Mouse (Mus musculus): ENCODE measurements at regions not wholly inside any gene's neighbourhood (a gene's known extent, or its start where the extent isn't known, plus 50 kb on each side); places are given as distances from the start of the nearest gene placed in this dataset.

DNA sequence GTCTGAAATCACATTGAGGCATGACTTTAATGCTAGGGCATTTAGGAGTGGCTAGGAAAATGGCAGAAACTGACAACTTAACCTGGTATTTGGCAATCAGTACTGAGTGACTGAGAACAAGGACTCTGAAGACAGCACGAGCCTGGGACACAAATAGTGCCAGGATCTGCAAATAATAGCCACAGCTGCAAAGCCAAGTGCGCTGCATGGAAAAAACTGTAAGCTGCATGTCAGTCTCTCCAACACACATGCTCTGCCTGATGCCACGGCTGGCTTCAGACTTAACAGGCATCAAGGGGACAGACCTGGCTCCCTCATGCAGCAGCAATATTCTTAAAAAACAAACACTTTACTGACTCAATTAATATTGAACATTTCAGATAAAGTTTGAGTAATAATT is 530.7 kb downstream of the Etv1 start:
- no peaks in the 10 kb centered on the region for H3K36me3 ChIP-seq
- H3K4me3 ChIP-seq = no peak overlapping the region
- no peak overlapping the region for H3K4me2 ChIP-seq (replicated peaks)
- ATAC-seq (ENCODE audit: insufficient number of reproducible peaks, insufficient read depth, low FRiP score, low TSS enrichment) = no peak
- H3K9ac ChIP-seq = no peak overlapping the region
- no peak overlapping the region for H3K27ac ChIP-seq
- WGBS = 64% methylated on average over 3 of the region's 3 CpGs
- H3K9me3 ChIP-seq = no peaks in the 10 kb centered on the region
- no peaks in the 10 kb centered on the region for H3K4me1 ChIP-seq
- H3K27me3 ChIP-seq = no peaks in the 10 kb centered on the region

DNA sequence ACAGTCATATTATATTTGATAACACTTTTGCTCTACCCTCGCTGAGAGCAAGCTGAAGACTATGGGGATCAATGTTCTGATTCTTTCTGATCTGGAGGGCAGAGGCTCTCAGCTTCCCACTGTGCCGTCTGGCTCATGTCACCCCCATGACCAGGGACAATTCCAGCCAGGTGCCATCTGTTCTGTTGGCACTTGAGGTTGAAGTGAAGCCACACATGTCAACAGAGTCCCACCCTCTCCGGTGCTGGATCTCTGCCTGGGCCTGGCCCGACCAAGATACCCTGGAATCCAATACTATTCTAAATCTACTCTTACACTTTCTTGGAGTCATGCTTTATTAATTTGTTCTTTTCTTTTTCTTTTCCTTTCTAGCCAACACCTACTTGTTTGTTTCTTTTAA is 538.0 kb downstream of the Etv1 start:
- Histone ChIP-seq H3K36me3 (no peaks in the 10 kb centered on the region), H3K9ac (no peak overlapping the region), H3K4me3 (no peak overlapping the region), H3K27ac (no peak overlapping the region), H3K27me3 (no peaks in the 10 kb centered on the region), H3K4me2 (replicated peaks) (no peak overlapping the region), H3K9me3 (no peaks in the 10 kb centered on the region), H3K4me1 (no peaks in the 10 kb centered on the region)
- 83% methylated on average over 4 of the region's 4 CpGs for whole genome bisulfite sequencing
- ATAC-seq (ENCODE audit: insufficient number of reproducible peaks, insufficient read depth, low FRiP score, low TSS enrichment) = no peak

DNA sequence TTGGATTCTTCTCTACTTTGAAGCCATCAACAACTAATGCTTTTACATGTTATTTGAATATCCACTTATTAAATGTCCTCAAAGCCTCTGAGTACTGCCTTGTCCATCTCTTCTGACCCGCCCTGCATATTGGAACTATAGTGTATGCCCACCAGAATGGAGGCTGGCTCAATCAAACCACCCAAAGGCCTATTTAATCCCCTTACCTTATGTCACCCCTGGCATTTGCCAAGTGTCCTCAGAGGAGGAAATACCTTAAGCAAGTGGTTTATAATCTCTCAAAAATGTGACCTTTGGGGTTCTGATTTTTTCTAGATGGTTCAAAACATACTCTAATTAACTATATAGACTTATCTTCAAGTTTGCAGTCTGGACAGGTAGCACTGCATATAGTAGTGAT is 542.3 kb downstream of the Etv1 start:
- H3K4me2 ChIP-seq (replicated peaks) = no peak overlapping the region
- no peak for ATAC-seq (ENCODE audit: insufficient number of reproducible peaks, insufficient read depth, low FRiP score, low TSS enrichment)
- H3K36me3 ChIP-seq = no peaks in the 10 kb centered on the region
- H3K27ac ChIP-seq = no peak overlapping the region
- 78% methylated on average over 1 of the region's 1 CpGs for WGBS
- no peaks in the 10 kb centered on the region for H3K4me1 ChIP-seq
- H3K4me3 ChIP-seq = no peak overlapping the region
- H3K9me3 ChIP-seq = no peaks in the 10 kb centered on the region
- H3K9ac ChIP-seq = no peak overlapping the region
- H3K27me3 ChIP-seq = no peaks in the 10 kb centered on the region

DNA sequence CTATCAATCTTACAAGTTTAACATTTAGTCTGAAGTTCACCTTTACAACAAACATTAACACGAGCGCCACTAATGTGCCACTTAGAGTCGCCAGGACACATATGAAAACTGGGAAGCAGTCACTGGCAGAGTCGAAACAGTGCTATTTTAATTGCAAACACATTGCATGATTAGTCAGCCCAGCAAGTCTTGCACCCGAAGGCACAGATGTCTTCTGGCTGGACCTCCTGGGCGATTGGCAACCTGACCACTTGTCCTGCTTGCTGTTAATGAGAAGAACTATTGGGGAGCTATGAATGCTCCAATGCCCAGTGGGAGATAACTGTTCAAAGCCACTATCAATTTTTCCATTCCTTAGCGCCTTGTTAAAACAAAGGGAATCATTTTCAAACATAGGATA is 547.0 kb downstream of the Etv1 start:
- Histone ChIP-seq H3K4me2 (replicated peaks) (no peak overlapping the region), H3K4me3 (no peak overlapping the region), H3K9me3 (no peaks in the 10 kb centered on the region), H3K27ac (no peak overlapping the region), H3K36me3 (no peaks in the 10 kb centered on the region), H3K27me3 (no peaks in the 10 kb centered on the region), H3K4me1 (0 out of 2 replicates have a peak, but pooled peaks cover 7% of the 10 kb centered on the region), H3K9ac (no peak overlapping the region)
- WGBS = 39% methylated on average over 7 of the region's 7 CpGs
- ATAC-seq (ENCODE audit: insufficient number of reproducible peaks, insufficient read depth, low FRiP score, low TSS enrichment) = no peak

DNA sequence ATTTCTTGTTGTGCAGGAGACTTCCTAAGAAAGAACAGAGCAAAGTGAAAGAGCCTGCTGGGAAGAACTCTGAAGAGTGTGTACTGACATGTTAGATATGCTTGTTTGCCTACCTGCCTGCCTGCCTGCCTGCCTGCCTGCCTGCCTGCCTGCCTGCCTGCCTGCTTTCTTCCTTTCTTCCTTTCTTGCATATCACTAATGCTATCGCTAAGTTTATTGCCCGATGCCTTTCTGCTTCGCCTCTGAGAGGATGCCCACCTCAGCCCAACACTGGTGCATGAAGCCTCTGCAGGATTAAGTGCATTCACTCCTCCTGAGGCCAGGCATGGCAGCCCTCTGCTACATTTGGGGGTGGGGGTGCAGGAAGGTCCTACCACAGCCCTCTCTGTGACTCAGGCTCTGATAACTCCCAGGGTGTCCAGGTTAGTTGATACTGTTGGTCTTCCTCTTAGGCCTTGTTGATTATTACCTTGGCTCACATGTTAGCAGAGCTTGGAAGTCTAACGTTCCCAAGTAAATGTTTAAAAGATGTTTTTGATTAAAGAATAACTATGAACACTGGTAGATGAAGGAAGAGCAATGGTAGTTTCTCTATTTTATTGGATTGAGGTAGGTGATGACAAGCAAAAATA is 547.6 kb downstream of the Etv1 start:
- no peaks in the 10 kb centered on the region for H3K27me3 ChIP-seq
- H3K4me2 ChIP-seq (replicated peaks) = no peak overlapping the region
- no peaks in the 10 kb centered on the region for H3K9me3 ChIP-seq
- no peak for ATAC-seq (ENCODE audit: insufficient number of reproducible peaks, insufficient read depth, low FRiP score, low TSS enrichment)
- H3K4me1 ChIP-seq = 0 out of 2 replicates have a peak, but pooled peaks cover 7% of the 10 kb centered on the region
- no peak overlapping the region for H3K4me3 ChIP-seq
- H3K27ac ChIP-seq = no peak overlapping the region
- H3K36me3 ChIP-seq = no peaks in the 10 kb centered on the region
- H3K9ac ChIP-seq = no peak overlapping the region
- 72% methylated on average over 4 of the region's 4 CpGs for WGBS

DNA sequence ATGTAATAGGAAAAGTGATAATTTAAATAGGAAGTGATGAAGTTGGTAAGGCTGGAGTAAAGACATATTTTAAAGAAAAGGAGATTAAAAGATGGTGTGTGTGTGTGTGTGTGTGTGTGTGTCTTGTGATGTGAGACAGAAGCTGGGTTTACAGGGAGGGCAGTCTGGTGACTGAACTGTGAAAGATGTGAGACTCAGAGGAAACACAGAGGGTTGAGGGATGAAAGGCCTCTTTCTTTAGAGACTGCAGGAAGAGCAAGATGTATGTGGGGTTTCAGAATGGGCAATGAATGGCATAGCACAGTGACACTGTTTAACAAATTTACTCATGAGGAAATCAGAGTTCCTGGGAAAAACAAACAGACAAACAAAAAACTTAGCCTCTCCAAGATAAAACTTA is 549.2 kb downstream of the Etv1 start:
- no peak overlapping the region for H3K4me3 ChIP-seq
- ATAC-seq (ENCODE audit: insufficient number of reproducible peaks, insufficient read depth, low FRiP score, low TSS enrichment) = no peak
- H3K9me3 ChIP-seq = no peaks in the 10 kb centered on the region
- H3K27me3 ChIP-seq = no peaks in the 10 kb centered on the region
- H3K9ac ChIP-seq = no peak overlapping the region
- 0 out of 2 replicates have a peak, but pooled peaks cover 7% of the 10 kb centered on the region for H3K4me1 ChIP-seq
- H3K27ac ChIP-seq = no peak overlapping the region
- no peak overlapping the region for H3K4me2 ChIP-seq (replicated peaks)
- no peaks in the 10 kb centered on the region for H3K36me3 ChIP-seq

DNA sequence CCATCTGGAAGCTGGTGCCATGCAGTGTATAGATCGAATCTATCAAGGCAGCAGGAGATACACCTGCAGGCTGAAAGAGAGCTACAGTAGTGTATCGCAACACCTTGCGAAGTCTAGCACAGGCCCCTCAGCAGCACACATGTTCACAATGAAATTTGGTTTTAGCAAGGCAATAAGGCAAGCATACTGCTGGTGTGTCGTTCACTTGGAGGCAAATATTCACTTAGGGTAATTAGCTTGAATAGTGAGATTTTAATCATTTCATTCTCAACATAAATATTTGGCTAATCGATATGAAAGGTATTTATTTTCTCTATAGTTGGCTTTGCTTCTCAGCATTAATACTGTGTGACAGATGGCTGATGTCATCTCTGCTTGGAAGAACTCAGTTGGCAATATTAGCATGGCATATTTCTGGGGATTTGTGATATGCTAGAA is 559.9 kb downstream of the Etv1 start:
- H3K4me2 ChIP-seq (replicated peaks) = no peak overlapping the region
- no peak overlapping the region for H3K9ac ChIP-seq
- 78% methylated on average over 5 of the region's 5 CpGs for WGBS
- no peak overlapping the region for H3K4me3 ChIP-seq
- H3K27ac ChIP-seq = no peak overlapping the region
- H3K27me3 ChIP-seq = no peaks in the 10 kb centered on the region
- H3K4me1 ChIP-seq = no peaks in the 10 kb centered on the region
- H3K36me3 ChIP-seq = no peaks in the 10 kb centered on the region
- no peak for ATAC-seq (ENCODE audit: insufficient number of reproducible peaks, insufficient read depth, low FRiP score, low TSS enrichment)
- H3K9me3 ChIP-seq = no peaks in the 10 kb centered on the region

DNA sequence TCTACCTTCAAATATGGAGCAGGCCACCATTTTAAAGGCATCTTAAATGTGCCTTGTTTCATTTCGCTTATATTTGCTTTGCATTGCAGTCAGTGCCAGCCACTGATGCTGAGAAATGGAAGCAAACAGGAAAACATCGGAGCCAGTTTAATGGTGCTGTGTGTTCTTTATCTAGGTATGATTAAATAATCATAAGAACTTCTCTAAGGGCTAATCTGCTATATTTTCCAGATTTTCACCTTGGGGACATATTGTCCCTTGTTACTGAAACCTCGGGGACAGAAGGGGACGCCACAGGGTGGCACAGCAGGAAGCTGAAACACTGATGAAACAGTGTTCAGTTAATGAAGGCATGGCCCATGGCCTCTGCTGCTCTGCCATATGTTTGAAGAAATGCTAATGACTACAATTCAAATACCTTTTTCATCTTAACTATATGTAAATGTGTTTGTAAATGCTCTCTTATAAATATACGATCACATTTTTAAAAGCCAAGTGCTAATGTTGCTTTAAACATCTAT is 562.6 kb downstream of the Etv1 start:
- ATAC-seq (ENCODE audit: insufficient number of reproducible peaks, insufficient read depth, low FRiP score, low TSS enrichment) = no peak
- no peak overlapping the region for H3K27ac ChIP-seq
- WGBS = 77% methylated on average over 5 of the region's 5 CpGs

DNA sequence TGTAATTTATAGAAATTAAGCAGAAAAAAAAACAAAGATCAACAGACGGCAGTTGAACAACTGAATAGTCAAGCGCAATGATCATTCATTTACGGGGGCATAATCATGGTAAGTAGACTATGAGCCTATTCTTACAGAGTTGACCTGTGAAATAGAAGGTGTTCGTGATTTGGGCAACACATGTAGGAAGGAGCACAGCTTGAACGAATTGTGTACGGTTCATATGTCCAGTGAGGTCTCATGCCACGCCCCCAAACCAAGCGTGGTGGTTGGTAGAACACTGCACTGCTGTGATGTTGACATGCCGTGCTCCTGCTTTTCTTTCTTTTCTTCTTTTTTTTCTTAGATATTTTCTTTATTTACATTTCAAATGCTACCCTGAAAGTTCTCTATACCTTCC is 563.1 kb downstream of the Etv1 start:
- H3K9ac ChIP-seq = no peak overlapping the region
- WGBS = 81% methylated on average over 9 of the region's 9 CpGs
- no peak for ATAC-seq (ENCODE audit: insufficient number of reproducible peaks, insufficient read depth, low FRiP score, low TSS enrichment)
- no peaks in the 10 kb centered on the region for H3K27me3 ChIP-seq
- H3K27ac ChIP-seq = no peak overlapping the region
- H3K4me1 ChIP-seq = no peaks in the 10 kb centered on the region
- H3K4me3 ChIP-seq = no peak overlapping the region
- no peaks in the 10 kb centered on the region for H3K36me3 ChIP-seq
- H3K4me2 ChIP-seq (replicated peaks) = no peak overlapping the region
- no peaks in the 10 kb centered on the region for H3K9me3 ChIP-seq

More for the DNA sequence above, 562.6 kb downstream of the Etv1 start:
- H3K4me2 ChIP-seq (replicated peaks) = no peak overlapping the region
- no peaks in the 10 kb centered on the region for H3K27me3 ChIP-seq
- H3K9me3 ChIP-seq = no peaks in the 10 kb centered on the region
- H3K36me3 ChIP-seq = no peaks in the 10 kb centered on the region
- H3K9ac ChIP-seq = no peak overlapping the region
- H3K4me3 ChIP-seq = no peak overlapping the region
- no peaks in the 10 kb centered on the region for H3K4me1 ChIP-seq

DNA sequence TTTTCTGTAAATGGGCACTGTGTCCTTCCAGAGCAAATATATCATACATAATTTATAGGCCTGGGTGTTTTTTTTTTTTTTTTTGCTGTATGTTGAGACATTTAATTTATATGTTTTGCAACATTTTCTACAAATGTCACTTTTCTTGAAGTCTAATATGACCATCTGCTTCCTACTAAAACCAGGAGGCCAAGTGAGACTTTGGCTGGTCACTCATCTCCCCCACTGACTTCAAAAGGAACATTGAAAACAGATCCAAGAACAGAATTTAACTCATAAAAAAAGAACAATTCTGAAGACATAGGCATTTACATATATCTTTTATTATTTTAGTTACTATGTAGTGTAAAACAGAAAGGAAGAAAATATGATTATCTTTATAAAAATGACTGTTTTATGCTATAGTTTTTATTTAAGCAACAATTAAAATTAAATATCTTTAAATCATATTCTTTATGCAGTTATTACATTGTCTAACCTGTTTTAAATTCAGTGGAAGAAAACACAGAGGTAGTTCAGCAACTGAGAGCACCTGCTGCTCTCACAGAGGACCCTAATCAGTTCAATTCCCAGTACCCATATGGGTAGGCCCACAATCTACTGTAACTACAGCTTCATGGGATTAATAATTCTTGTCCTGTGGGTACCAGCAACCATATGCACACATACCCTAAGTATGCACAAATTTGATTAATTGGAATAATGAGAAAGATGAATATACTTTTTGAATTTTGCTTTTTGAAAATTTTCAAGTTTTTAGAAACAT is 592.5 kb downstream of the Etv1 start:
- Histone ChIP-seq H3K4me1 (no peaks in the 10 kb centered on the region), H3K9me3 (no peaks in the 10 kb centered on the region), H3K36me3 (no peaks in the 10 kb centered on the region), H3K27me3 (no peaks in the 10 kb centered on the region), H3K4me3 (no peak overlapping the region), H3K4me2 (replicated peaks) (no peak overlapping the region), H3K27ac (no peak overlapping the region), H3K9ac (no peak overlapping the region)
- no peak for ATAC-seq (ENCODE audit: insufficient number of reproducible peaks, insufficient read depth, low FRiP score, low TSS enrichment)

DNA sequence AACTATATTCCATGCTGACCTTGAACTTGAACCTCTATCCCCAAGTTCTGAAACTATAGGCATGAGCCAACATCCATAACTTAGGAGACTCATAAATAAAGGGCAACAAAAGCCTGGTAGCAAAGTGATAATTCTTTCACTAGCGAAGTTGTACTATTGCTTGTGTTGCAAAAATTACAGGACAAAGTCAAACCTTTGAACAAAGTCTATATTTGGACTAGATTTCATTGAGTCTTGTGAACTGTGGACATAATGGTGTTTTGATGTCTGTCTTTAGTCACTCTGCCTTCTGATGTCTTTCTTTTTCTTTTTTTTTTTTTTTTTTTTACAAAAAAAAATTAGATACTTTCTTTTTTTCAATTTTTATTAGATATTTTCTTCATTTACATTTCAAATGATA is 594.5 kb downstream of the Etv1 start:
- Histone ChIP-seq H3K4me3 (no peak overlapping the region), H3K9ac (no peak overlapping the region), H3K36me3 (no peaks in the 10 kb centered on the region), H3K9me3 (no peaks in the 10 kb centered on the region), H3K27me3 (no peaks in the 10 kb centered on the region), H3K4me1 (no peaks in the 10 kb centered on the region), H3K4me2 (replicated peaks) (no peak overlapping the region), H3K27ac (no peak overlapping the region)
- WGBS = 86% methylated on average over 1 of the region's 1 CpGs
- no peak for ATAC-seq (ENCODE audit: insufficient number of reproducible peaks, insufficient read depth, low FRiP score, low TSS enrichment)

All from embryonic facial prominence, embryonic 12.5 days (tissue).